Mouse (Mus musculus) neural tube, embryonic 14.5 days (tissue): ENCODE results near the gene Nmur1. TPM values are rescaled to one million over a fixed set of nuclear protein-coding genes. Genes with fewer than 3 reads are reported as not detected.

Experiments used
- ATAC-seq: fragments of 200-750 bp; cut with Nextera tagmentation; 2 replicates; pipeline ENCODE4 v1.8.0; 2017; ENCODE audit warnings: low read depth, mild to moderate bottlenecking, moderate TSS enrichment, moderate library complexity
- H3K27ac ChIP-seq: fragments of 300-500 bp; sonication (generic); 2 replicates; pipeline ENCODE4 v1.5.1; 2014; ENCODE audit warnings: low read depth, mild to moderate bottlenecking, control low read depth, low read length, moderate library complexity, mixed read lengths
- H3K27me3 ChIP-seq: fragments of 300-500 bp; sonication (generic); 2 replicates; pipeline ENCODE4 v1.6.1; 2014; ENCODE audit warnings: low read length; ENCODE audit not compliant: control insufficient read depth, insufficient read depth
- H3K36me3 ChIP-seq: fragments of 300-500 bp; sonication (generic); 2 replicates; pipeline ENCODE4 v1.6.1; 2014; ENCODE audit warnings: low read length, mixed read lengths; ENCODE audit not compliant: control insufficient read depth, insufficient read depth
- H3K4me1 ChIP-seq: fragments of 300-500 bp; sonication (generic); 2 replicates; pipeline ENCODE4 v1.6.1; 2014; ENCODE audit warnings: low read length; ENCODE audit not compliant: control insufficient read depth, insufficient read depth
- H3K4me2 ChIP-seq: fragments of 300-500 bp; sonication (generic); 2 replicates; pipeline ENCODE4 v1.6.1; 2014; ENCODE audit warnings: mild to moderate bottlenecking, low read depth, low read length, control low read depth
- H3K4me3 ChIP-seq: fragments of 300-500 bp; sonication (generic); 2 replicates; pipeline ENCODE4 v1.5.1; 2014; ENCODE audit warnings: low read depth, low read length, control low read depth, mixed read lengths
- H3K9ac ChIP-seq: fragments of 300-500 bp; sonication (generic); replicated peaks from 2 replicates; pipeline ENCODE4 v1.6.1; 2014; ENCODE audit warnings: low read depth, mild to moderate bottlenecking, control low read depth, low read length, mixed read lengths
- H3K9me3 ChIP-seq: fragments of 300-500 bp; sonication (generic); 2 replicates; pipeline ENCODE4 v1.6.1; 2016; ENCODE audit warnings: low read length; ENCODE audit not compliant: control insufficient read depth
- WGBS: fragments of 180-500 bp; shearing (Covaris S2); extraction: QIAGEN DNeasy Blood & Tissue Kit; methylation state at CpG from one replicate; pipeline ENCODE4 v1.1.7; 2014; 5-methylcytosine and 5-hydroxymethylcytosine counted together
- polyA plus RNA-seq: library from polyadenylated mRNA; unstranded; fragments of >200 nt; fragmentation: Nextera tagmentation; extraction: Ambion mirVana; gene quantifications from 2 replicates; pipeline ENCODE4 v1.2.1, GENCODE M21; 2014

Gene Nmur1
- polyA plus RNA-seq, 1 experiment from 2014 or later, result not detected

DNA sequence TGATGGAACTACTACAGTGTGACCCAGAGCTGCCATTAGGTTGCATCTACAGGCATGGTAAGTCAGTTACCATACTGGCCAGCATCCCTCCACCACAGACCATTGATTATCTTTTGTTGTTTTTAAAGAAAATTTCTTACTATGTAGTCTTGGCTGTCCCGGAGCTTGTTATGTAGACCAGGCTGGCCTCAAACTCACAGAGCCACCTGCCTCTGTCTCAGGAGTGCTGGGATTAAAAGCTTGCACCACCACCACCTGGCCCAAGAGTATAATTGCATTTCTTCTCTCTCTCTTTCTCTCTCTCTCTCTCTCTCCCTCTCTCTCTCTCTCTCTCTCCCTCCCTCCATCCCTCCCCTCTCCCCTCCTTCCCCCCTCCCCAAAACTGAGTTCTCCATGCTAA is 1.7 kb downstream of the Nmur1 start:
- H3K27ac ChIP-seq, result no peak overlapping the region; the same call in 1 of the 2 replicates
- ATAC-seq, result 0 out of 2 replicates have a peak, but pooled peaks have one; percentile 16
- 59% methylated on average over 1 of the region's 1 CpGs for whole genome bisulfite sequencing

GRCm38 (mm10) chr1:86423879-86424278 is 2.1 kb downstream of the Nmur1 start:
- 75% methylated on average over 5 of the region's 5 CpGs for WGBS
- no peak overlapping the region for H3K4me2 ChIP-seq
- ATAC-seq, result no peak
- no peaks in the 10 kb centered on the region for H3K36me3 ChIP-seq
- H3K4me1 ChIP-seq, result 0 out of 2 replicates have a peak, but pooled peaks cover 4% of the 10 kb centered on the region
- H3K9ac ChIP-seq, result no peak overlapping the region
- no peak overlapping the region for H3K4me3 ChIP-seq
- H3K27me3 ChIP-seq, result no peaks in the 10 kb centered on the region
- H3K9me3 ChIP-seq, result no peaks in the 10 kb centered on the region
- no peak overlapping the region; the same call in 1 of the 2 replicates for H3K27ac ChIP-seq

More for the DNA sequence above, 1.7 kb downstream of the Nmur1 start:
- H3K36me3 ChIP-seq, result no peaks in the 10 kb centered on the region
- no peak overlapping the region for H3K9ac ChIP-seq
- no peak overlapping the region for H3K4me3 ChIP-seq
- 0 out of 2 replicates have a peak, but pooled peaks cover 4% of the 10 kb centered on the region for H3K4me1 ChIP-seq
- H3K4me2 ChIP-seq, result no peak overlapping the region
- H3K9me3 ChIP-seq, result no peaks in the 10 kb centered on the region
- no peaks in the 10 kb centered on the region for H3K27me3 ChIP-seq

- H3K4me2 ChIP-seq, result no peak overlapping the region
- WGBS, result 30% methylated on average over 10 of the region's 10 CpGs
- H3K27ac ChIP-seq, result no peak overlapping the region
- 0 out of 2 replicates have a peak, but pooled peaks cover 4% of the 10 kb centered on the region for H3K4me1 ChIP-seq
- no peak overlapping the region for H3K4me3 ChIP-seq
- H3K36me3 ChIP-seq, result no peaks in the 10 kb centered on the region
- ATAC-seq, result no peak
- H3K27me3 ChIP-seq, result no peaks in the 10 kb centered on the region
- H3K9ac ChIP-seq, result no peak overlapping the region
- H3K9me3 ChIP-seq, result no peaks in the 10 kb centered on the region
Observed at GRCm38 (mm10) chr1:86421007-86421406, 5.0 kb downstream of the Nmur1 start.

DNA sequence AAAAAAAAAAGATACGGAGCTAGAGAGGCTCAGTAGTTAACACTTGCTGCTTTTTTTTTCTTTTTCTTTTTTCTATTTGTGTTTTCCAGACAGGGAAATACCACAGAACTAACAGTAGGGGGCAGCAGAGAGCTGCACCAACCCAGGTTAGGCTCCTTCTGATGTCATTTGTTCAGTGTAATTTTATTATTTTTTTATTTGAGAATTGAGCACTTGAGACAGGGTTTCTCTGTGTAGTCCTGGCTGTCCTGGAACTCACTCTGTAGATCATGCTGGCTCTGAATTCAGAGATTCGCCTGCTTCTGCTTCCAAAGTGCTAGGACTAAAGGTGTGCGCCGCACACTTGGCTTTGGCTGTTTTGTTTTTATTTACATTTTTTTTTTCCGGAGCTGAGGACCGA is 9.7 kb downstream of the Nmur1 start:
- Histone ChIP-seq H3K9me3 (no peaks in the 10 kb centered on the region), H3K4me3 (no peak overlapping the region), H3K9ac (no peak overlapping the region), H3K4me2 (no peak overlapping the region), H3K27ac (no peak overlapping the region), H3K4me1 (no peaks in the 10 kb centered on the region), H3K36me3 (no peaks in the 10 kb centered on the region), H3K27me3 (no peaks in the 10 kb centered on the region)
- WGBS, result 65% methylated on average over 6 of the region's 6 CpGs
- ATAC-seq, result no peak

GRCm38 (mm10) chr1:86415612-86416184 is 10.3 kb downstream of the Nmur1 start:
- peak; percentile 35; the same call in 1 of the 2 replicates for ATAC-seq
- Histone ChIP-seq H3K9me3 (no peaks in the 10 kb centered on the region), H3K4me3 (no peak overlapping the region), H3K4me1 (no peaks in the 10 kb centered on the region), H3K27me3 (no peaks in the 10 kb centered on the region), H3K36me3 (no peaks in the 10 kb centered on the region), H3K27ac (no peak overlapping the region), H3K4me2 (no peak overlapping the region), H3K9ac (no peak overlapping the region)
- 79% methylated on average over 7 of the region's 7 CpGs for WGBS

- no peaks in the 10 kb centered on the region for H3K9me3 ChIP-seq
- WGBS, result 64% methylated on average over 2 of the region's 2 CpGs
- H3K4me1 ChIP-seq, result no peaks in the 10 kb centered on the region
- H3K27me3 ChIP-seq, result no peaks in the 10 kb centered on the region
- no peak overlapping the region for H3K9ac ChIP-seq
- ATAC-seq, result no peak; the same call in 1 of the 2 replicates
- H3K27ac ChIP-seq, result no peak overlapping the region
- no peak overlapping the region for H3K4me2 ChIP-seq
- no peak overlapping the region for H3K4me3 ChIP-seq
- no peaks in the 10 kb centered on the region for H3K36me3 ChIP-seq
Observed at GRCm38 (mm10) chr1:86415144-86415543, 10.9 kb downstream of the Nmur1 start.

DNA sequence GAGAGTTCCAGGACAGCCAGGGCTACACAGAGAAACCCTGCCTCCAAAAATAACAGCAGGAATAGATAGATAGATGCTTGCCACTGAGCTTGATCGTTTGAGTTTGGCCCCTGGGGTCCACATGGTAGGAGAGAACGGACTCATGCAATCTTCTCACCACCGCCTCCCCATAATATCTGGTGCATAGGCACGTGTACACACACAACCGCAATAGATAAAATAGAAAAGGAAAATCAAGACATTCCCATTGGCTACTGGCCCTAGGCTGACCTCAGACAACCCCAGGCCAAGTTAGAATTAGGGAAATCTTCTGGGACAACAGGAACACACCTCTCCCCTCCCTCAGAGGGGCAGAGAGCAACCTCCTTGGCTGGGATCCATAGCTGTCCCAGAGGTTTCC is 11.3 kb downstream of the Nmur1 start:
- H3K4me2 ChIP-seq, result no peak overlapping the region
- no peaks in the 10 kb centered on the region for H3K9me3 ChIP-seq
- ATAC-seq, result no peak
- no peak overlapping the region for H3K27ac ChIP-seq
- 88% methylated on average over 5 of the region's 5 CpGs for WGBS
- no peaks in the 10 kb centered on the region for H3K27me3 ChIP-seq
- H3K4me3 ChIP-seq, result no peak overlapping the region
- H3K4me1 ChIP-seq, result no peaks in the 10 kb centered on the region
- no peaks in the 10 kb centered on the region for H3K36me3 ChIP-seq
- H3K9ac ChIP-seq, result no peak overlapping the region

DNA sequence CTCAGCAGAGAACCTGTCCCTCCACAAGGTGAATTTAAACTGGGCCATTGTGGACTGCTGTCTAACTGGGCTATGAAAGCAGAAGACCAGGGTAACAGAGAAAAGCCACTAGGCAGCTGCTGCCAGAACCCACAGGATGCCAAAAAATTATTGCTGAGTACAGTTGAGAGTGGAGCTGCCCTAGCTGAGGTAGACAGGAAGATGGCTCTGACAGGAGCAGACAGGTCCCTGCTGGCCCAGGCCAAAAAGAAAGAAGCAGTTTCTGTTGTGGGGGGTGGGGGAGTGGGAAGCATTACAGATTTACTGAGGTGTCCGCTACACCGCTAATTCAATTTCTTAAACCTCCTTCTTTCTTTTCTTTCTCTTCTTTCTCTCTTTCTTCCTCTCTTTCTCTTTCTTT is 16.6 kb downstream of the Nmur1 start:
- Histone ChIP-seq H3K4me3 (no peak overlapping the region), H3K27me3 (no peaks in the 10 kb centered on the region), H3K9me3 (no peaks in the 10 kb centered on the region), H3K27ac (no peak overlapping the region), H3K4me2 (no peak overlapping the region), H3K36me3 (no peaks in the 10 kb centered on the region), H3K9ac (no peak overlapping the region), H3K4me1 (no peaks in the 10 kb centered on the region)
- no peak for ATAC-seq
- WGBS, result 88% methylated on average over 2 of the region's 2 CpGs

DNA sequence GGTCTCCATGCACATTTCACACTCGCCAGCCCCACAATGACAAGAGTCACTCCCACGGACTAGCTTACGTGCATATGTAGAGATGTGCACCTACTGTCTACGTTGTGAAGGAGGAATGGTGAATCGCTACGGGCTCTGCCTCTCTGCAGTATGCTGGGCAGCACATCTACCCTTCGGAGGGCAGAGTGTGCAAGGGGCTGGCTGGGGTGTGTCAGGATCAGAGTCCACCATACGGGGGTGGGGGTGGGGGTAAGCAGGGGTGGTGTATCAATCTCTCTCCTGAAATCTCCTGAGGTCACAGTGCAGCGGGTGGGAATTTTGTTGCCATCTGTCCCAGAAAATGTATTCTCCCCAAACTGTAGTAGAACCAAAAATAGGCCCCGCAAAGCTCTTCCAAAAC is 17.5 kb downstream of the Nmur1 start:
- H3K9me3 ChIP-seq, result no peaks in the 10 kb centered on the region
- H3K4me1 ChIP-seq, result no peaks in the 10 kb centered on the region
- WGBS, result 82% methylated on average over 10 of the region's 10 CpGs
- no peak overlapping the region for H3K27ac ChIP-seq
- H3K27me3 ChIP-seq, result no peaks in the 10 kb centered on the region
- no peak overlapping the region for H3K4me2 ChIP-seq
- no peaks in the 10 kb centered on the region for H3K36me3 ChIP-seq
- no peak overlapping the region for H3K4me3 ChIP-seq
- ATAC-seq, result no peak
- no peak overlapping the region for H3K9ac ChIP-seq
